In genomic region chr3:142528116-142528515, GRCm38 (mm10) we compare ENCODE assay signal across 17 mouse cellular contexts. TPM values are rescaled to one million over a fixed set of nuclear protein-coding genes. Genes with fewer than 3 reads are reported as not detected.
A peak's percentile ranks its signal among the peaks of the same experiment; 100 is the strongest.
DNase-seq lines count a peak whose midpoint lies in the region.
"Had no signal": no experiment of that assay in that cellular context is flagged by ENCODE, and none has a peak within 500 bp of the region (broad histone marks: within the 10 kb centered on the region; RNA-seq: fewer than 3 reads in every experiment).

No protein-coding gene starts in this region.

- peak; percentile 81 for DNase-seq in heart, adult 11 months
- DNase-seq in heart, adult 8-10 months (ENCODE audit: low spot score), result no peak
- peak; percentile 5 to 11 for DNase-seq in heart, postnatal 10 days
- no peak for DNase-seq in heart, postnatal 4 days
- DNase-seq in adipocyte (ENCODE audit: low spot score), result peak; percentile 48
- DNase-seq in layer of hippocampus, adult 9-11 months, result no peak
- DNase-seq: adrenal gland, adult 2 months; adrenal gland, postnatal 25 days; cerebellum, adult 11 months; cerebellum, adult 18-20 months; cerebellum, adult 8-10 months; cerebellum, adult 9-11 months; cerebellum, postnatal 14 days; cerebellum, postnatal 36 days; embryo, embryonic 11 days had no signal

- intact Hi-C loops in heart, postnatal 10 days (cut with DNase I), result no loop called here

RNA-seq across cellular contexts. Expression of gene Gbp7, which starts 2.0 kb away (rescaled TPM):
- total RNA-seq in heart, adult 8-10 months (2022), result 1 to 10 TPM; 6.2 to 8.1 (median 7.3) TPM
- 10 to 100 TPM in 1 of 2 experiments, 1 to 10 TPM in 1; 7.1 to 10.5 TPM for total RNA-seq in heart, postnatal 10 days (2021)
- total RNA-seq in heart, postnatal 4 days (2021), result 1 to 10 TPM; 5.3 to 5.6 TPM

RNA-seq across cellular contexts. Expression of gene Gbp3, which starts 31.7 kb away (rescaled TPM):
- 10 to 100 TPM in 1 of 4 experiments, 1 to 10 TPM in 3; 8.1 to 10.6 (median 8.9) TPM for total RNA-seq in heart, adult 8-10 months (2022)
- total RNA-seq in heart, postnatal 10 days (2021), result 10 to 100 TPM in 1 of 2 experiments, 1 to 10 TPM in 1; 9.2 to 12.2 TPM
- total RNA-seq in heart, postnatal 4 days (2021), result 1 to 10 TPM; 5.8 to 9.1 TPM

RNA-seq across cellular contexts. Expression of gene Gbp5, which starts 34.3 kb away (rescaled TPM):
- 1 to 10 TPM; 6.6 to 8.4 (median 7.6) TPM for total RNA-seq in heart, adult 8-10 months (2022)
- 1 to 10 TPM; 4.8 to 6.7 TPM for total RNA-seq in heart, postnatal 10 days (2021)
- 1 to 10 TPM; 2.5 to 3.2 TPM for total RNA-seq in heart, postnatal 4 days (2021)
- total RNA-seq: ES-E14, MEL had no signal

Comparison
In these comparisons a context has a peak if more than half of its experiments do, and no peak if none do; other contexts are left out.
1. DNase-seq: peak in heart, adult 11 months (single experiment), heart, postnatal 10 days (2 of 2) and adipocyte (single experiment); none in heart, adult 8-10 months (single experiment), heart, postnatal 4 days (single experiment) and layer of hippocampus, adult 9-11 months (single experiment).